Mouse (Mus musculus): ENCODE data around the gene Pah. TPM values are rescaled to one million over a fixed set of nuclear protein-coding genes. Genes with fewer than 3 reads are reported as not detected.

The Pah gene
- not detected in 2 replicates for polyA plus RNA-seq (2015; fragmentation: Nextera tagmentation; extraction: Ambion mirVana)

DNA sequence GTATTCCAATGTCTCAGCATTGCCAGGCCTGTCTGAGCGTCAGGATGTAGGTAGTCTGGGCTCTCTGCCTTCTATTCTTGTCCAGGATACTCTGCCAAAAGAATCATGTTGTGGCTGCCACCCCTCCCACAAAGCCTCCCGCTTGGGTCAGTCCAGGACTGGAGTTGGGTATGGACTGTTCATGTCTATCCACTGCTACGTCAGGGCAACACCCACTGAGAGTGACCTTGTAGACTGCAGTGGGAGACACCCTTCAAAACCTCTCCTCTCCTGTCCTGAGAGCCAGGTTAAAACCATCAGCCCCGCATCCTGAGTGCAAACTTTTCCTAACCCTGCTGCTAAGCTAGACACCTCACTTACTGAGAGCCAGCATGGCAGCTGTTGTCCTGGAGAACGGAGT lies at the start of gene Pah:
TSS of gene Pah (plus strand) at position 150 of the 400 bp plus-strand sequence.
- no peak within 1 kb of the TSS for H3K4me3 ChIP-seq (ENCODE audit: low read depth, low read length)
- WGBS = 66% methylated on average over 5 of the region's 5 CpGs
- H3K4me1 ChIP-seq (ENCODE audit: insufficient read depth, low read depth, low read length) = no peaks in the 10 kb centered on the region
- TF ChIP-seq EP300 (IDR thresholded peaks at IDR 0.05) = no peak
- TF ChIP-seq CTCF (IDR thresholded peaks at IDR 0.05) = no peak
- no peaks in the 10 kb centered on the region for H3K36me3 ChIP-seq (ENCODE audit: insufficient read depth, low read length)
- no peak within 1 kb of the TSS for H3K9ac ChIP-seq (replicated peaks; ENCODE audit: low read depth)
- H3K27ac ChIP-seq (ENCODE audit: low read length) = no peak within 1 kb of the TSS
- H3K27me3 ChIP-seq (replicated peaks; ENCODE audit: insufficient read depth, low read length) = no peaks in the 10 kb centered on the region
- DNase-seq (ENCODE audit: low spot score) (no peak), ATAC-seq (no peak)
- no peak within 1 kb of the TSS for H3K4me2 ChIP-seq (replicated peaks; ENCODE audit: low read depth, low read length)
- no peaks in the 10 kb centered on the region for H3K9me3 ChIP-seq (ENCODE audit: low read length)

DNA sequence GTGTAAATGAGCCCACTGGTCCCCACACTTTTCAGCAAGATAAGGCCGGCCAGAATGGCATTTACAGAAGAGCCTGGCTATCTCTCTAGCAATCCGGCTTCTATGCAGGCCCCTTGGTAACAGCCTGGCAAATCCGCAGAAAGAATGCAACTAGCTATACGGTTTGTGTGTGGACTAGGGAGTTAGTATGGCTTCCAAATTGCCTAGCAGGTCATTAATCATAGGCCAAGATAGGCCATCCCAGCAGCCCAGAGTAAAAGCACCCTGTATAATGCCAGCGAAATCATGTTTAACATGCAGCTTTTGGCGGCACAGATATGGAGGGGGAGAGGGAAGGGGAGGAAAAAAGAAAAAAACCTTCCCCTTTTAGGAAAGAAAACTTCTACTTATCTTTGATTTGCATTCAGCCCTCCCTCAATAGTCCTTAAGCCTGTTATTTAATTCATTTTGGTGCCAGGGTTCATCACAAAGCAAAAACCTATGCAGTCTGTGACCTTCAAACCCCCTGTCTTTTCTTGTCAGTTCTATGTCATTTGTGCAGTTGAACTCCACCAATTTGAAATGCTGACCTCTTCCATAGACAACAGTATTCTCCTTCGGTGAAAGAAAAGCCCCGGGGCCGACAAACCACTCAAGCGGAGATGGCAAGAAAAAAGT lies 48.0 kb upstream of the Pah start:
- no peak overlapping the region for H3K27ac ChIP-seq (ENCODE audit: low read length)
- H3K27me3 ChIP-seq (replicated peaks; ENCODE audit: insufficient read depth, low read length) = no peaks in the 10 kb centered on the region
- ATAC-seq = no peak
- H3K36me3 ChIP-seq (ENCODE audit: insufficient read depth, low read length) = no peaks in the 10 kb centered on the region
- no peak for DNase-seq (ENCODE audit: low spot score)
- H3K4me1 ChIP-seq (ENCODE audit: insufficient read depth, low read depth, low read length) = no peaks in the 10 kb centered on the region
- H3K4me2 ChIP-seq (replicated peaks; ENCODE audit: low read depth, low read length) = no peak overlapping the region
- H3K9ac ChIP-seq (replicated peaks; ENCODE audit: low read depth) = no peak overlapping the region
- H3K9me3 ChIP-seq (ENCODE audit: low read length) = no peaks in the 10 kb centered on the region
- 64% methylated on average over 10 of the region's 10 CpGs for WGBS
- no peak for TF ChIP-seq EP300 (IDR thresholded peaks at IDR 0.05)
- no peak for TF ChIP-seq CTCF (IDR thresholded peaks at IDR 0.05)
- H3K4me3 ChIP-seq (ENCODE audit: low read depth, low read length) = no peak overlapping the region

DNA sequence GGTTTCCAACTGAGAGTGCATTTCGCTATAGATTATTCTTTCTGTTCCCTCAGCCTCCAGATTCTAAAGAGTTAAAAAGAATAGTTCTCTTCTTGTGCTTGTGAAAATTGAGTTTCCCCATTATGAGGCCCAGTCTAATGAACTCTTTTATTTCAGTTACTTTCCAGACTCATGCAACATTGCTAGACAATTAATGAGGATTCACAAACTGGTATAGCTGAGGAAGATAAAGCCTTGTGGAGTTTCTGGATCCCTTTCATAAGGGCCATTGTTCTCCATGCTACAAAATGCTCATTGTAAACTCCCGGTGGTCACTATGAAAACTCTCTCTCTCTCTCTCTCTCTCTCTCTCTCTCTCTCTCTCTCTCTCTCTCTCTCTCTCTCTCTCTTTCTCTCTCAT lies 46.6 kb upstream of the Pah start:
- no peak for DNase-seq (ENCODE audit: low spot score)
- no peak for ATAC-seq
- no peak overlapping the region for H3K9ac ChIP-seq (replicated peaks; ENCODE audit: low read depth)
- H3K4me3 ChIP-seq (ENCODE audit: low read depth, low read length) = no peak overlapping the region
- H3K27me3 ChIP-seq (replicated peaks; ENCODE audit: insufficient read depth, low read length) = no peaks in the 10 kb centered on the region
- no peak overlapping the region for H3K4me2 ChIP-seq (replicated peaks; ENCODE audit: low read depth, low read length)
- WGBS = 86% methylated on average over 2 of the region's 2 CpGs
- no peak overlapping the region for H3K27ac ChIP-seq (ENCODE audit: low read length)
- no peaks in the 10 kb centered on the region for H3K36me3 ChIP-seq (ENCODE audit: insufficient read depth, low read length)
- no peaks in the 10 kb centered on the region for H3K9me3 ChIP-seq (ENCODE audit: low read length)
- no peaks in the 10 kb centered on the region for H3K4me1 ChIP-seq (ENCODE audit: insufficient read depth, low read depth, low read length)
- TF ChIP-seq EP300 (IDR thresholded peaks at IDR 0.05) = no peak
- no peak for TF ChIP-seq CTCF (IDR thresholded peaks at IDR 0.05)

DNA sequence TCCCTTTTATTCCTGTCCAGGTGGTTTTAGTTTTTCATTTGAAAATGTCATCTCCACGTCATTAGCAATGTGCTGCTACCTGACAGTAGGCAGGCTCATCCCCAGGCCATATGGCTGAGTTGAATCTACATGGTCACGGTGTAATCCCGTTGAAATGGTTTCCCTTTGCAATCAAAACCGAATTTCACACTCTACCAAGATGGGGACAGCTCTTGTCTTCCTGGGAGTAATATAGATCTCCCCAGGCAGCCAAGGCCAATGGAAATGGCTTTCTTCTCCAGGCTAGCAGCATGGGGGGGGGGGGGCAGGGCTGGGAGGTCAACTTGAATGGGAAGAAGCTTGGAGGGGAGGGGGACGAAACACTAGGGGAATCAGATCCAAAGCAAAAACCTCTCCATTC lies 43.7 kb upstream of the Pah start:
- Histone ChIP-seq H3K27ac (ENCODE audit: low read length) (no peak overlapping the region), H3K27me3 (replicated peaks; ENCODE audit: insufficient read depth, low read length) (no peaks in the 10 kb centered on the region), H3K9ac (replicated peaks; ENCODE audit: low read depth) (no peak overlapping the region), H3K9me3 (ENCODE audit: low read length) (no peaks in the 10 kb centered on the region), H3K4me2 (replicated peaks; ENCODE audit: low read depth, low read length) (no peak overlapping the region), H3K4me1 (ENCODE audit: insufficient read depth, low read depth, low read length) (no peaks in the 10 kb centered on the region), H3K36me3 (ENCODE audit: insufficient read depth, low read length) (no peaks in the 10 kb centered on the region), H3K4me3 (ENCODE audit: low read depth, low read length) (no peak overlapping the region)
- no peak for TF ChIP-seq CTCF (IDR thresholded peaks at IDR 0.05)
- TF ChIP-seq EP300 (IDR thresholded peaks at IDR 0.05) = no peak
- 66% methylated on average over 5 of the region's 5 CpGs for WGBS
- ATAC-seq = no peak
- DNase-seq (ENCODE audit: low spot score) = no peak

DNA sequence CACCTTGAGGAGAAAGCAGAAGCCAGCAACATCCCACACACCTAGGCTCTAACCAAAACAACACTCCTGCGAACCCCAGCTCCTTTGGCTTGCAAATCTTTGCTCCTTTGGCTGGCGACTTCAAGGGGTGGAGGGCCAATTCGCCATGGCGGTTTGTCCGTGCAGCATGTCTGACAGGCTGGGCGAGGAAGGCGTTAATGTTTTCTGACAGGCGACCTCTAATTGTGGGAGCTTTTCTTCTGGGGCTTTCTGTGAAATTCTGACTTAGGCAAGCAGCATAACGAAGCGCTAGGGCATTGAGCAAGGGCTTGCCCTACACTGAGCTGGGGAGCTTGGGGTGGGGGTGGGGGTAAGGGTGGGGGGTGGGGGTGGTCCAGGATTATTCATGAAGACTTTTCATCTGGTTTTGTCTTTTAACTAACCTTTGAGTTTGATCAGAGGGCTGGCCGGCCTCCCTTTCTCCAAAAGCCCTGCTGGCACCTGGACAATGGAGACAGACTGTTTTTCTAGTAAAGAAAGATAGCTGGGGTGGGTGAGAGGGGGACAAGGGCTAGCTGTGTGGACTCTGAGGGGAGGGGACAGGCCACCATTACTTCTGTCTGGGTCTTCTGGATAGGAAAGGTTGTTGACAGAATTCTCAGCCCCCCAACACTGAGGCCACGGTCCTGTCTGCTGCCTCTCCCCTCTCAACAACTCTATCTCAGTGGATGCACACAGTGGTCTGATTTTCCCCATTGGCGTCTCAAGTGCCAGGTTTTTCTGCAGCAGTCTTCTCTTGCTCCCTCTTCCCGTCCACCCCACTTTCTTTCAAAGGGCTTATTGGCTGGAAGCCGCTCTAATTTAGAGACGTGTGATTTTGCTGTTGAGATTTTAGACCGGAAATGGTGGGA lies 36.5 kb upstream of the Pah start:
- no peak overlapping the region for H3K9ac ChIP-seq (replicated peaks; ENCODE audit: low read depth)
- 4% methylated on average over 17 of the region's 17 CpGs for WGBS
- H3K27me3 ChIP-seq (replicated peaks; ENCODE audit: insufficient read depth, low read length) = peaks cover 37% of the 10 kb centered on the region
- no peak overlapping the region for H3K4me3 ChIP-seq (ENCODE audit: low read depth, low read length)
- H3K27ac ChIP-seq (ENCODE audit: low read length) = no peak overlapping the region
- TF ChIP-seq EP300 (IDR thresholded peaks at IDR 0.05) = no peak
- no peak for TF ChIP-seq CTCF (IDR thresholded peaks at IDR 0.05)
- no peaks in the 10 kb centered on the region for H3K9me3 ChIP-seq (ENCODE audit: low read length)
- DNase-seq (ENCODE audit: low spot score) (no peak), ATAC-seq (no peak)
- H3K36me3 ChIP-seq (ENCODE audit: insufficient read depth, low read length) = no peaks in the 10 kb centered on the region
- no peak overlapping the region for H3K4me2 ChIP-seq (replicated peaks; ENCODE audit: low read depth, low read length)
- H3K4me1 ChIP-seq (ENCODE audit: insufficient read depth, low read depth, low read length) = no peaks in the 10 kb centered on the region

DNA sequence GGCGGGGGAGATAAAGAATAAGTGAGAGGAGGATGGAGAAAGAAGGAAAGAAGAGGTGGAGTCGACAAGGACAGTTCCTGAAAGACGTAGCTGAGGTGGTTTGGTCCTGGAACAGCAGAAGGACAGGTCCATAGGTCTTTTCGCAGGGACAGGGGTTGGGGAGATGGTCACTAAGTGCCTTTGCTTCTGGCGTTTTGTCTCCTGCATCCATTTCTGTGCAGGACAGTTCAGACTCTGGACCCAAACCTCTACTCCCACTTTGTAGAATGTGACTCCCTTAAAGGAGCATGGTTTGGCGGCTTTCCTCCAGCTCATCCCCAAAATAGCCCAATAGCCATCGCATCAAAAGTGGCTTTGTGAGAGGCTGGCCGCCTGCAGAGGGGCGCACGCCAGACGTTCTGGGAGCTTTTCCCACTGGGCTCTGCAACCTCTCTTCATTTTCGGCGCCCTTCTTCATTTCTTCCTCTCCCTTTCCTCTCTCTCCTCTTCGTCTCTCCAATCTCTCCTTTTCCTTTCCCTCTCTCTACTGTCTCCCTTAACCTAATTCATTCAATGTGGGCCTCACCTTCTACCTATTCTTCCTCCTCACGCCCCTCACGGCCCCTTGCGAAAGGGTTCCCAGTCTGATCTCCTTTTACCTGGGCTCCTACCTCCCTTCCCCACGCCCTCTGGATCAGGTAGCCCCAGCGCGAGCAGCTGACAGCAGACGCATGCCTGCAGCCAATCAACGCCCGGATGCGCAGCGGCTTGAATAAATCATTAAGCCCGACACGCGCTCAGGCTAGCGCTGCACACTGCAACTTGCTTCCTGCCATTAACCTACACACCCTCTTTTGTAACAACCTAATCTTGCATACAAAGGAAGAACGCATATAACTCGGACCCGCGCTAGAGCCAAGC lies 35.6 kb upstream of the Pah start:
- DNase-seq (ENCODE audit: low spot score) (no peak), ATAC-seq (no peak)
- WGBS = under 1% methylated on average over 33 of the region's 33 CpGs
- H3K27ac ChIP-seq (ENCODE audit: low read length) = no peak overlapping the region
- no peaks in the 10 kb centered on the region for H3K9me3 ChIP-seq (ENCODE audit: low read length)
- H3K36me3 ChIP-seq (ENCODE audit: insufficient read depth, low read length) = no peaks in the 10 kb centered on the region
- H3K4me3 ChIP-seq (ENCODE audit: low read depth, low read length) = no peak overlapping the region
- H3K9ac ChIP-seq (replicated peaks; ENCODE audit: low read depth) = no peak overlapping the region
- peaks cover 37% of the 10 kb centered on the region for H3K27me3 ChIP-seq (replicated peaks; ENCODE audit: insufficient read depth, low read length)
- no peaks in the 10 kb centered on the region for H3K4me1 ChIP-seq (ENCODE audit: insufficient read depth, low read depth, low read length)
- no peak overlapping the region for H3K4me2 ChIP-seq (replicated peaks; ENCODE audit: low read depth, low read length)
- TF ChIP-seq EP300 (IDR thresholded peaks at IDR 0.05) (no peak), CTCF (IDR thresholded peaks at IDR 0.05) (no peak)

Measured in lung, postnatal 0 days (tissue).